Mouse (Mus musculus): ENCODE data around the gene Trim31.

- no peak for TF ChIP-seq POU5F1 (IDR thresholded peaks at IDR 0.05; ENCODE audit: borderline replicate concordance, low read length)
- TF ChIP-seq CTCF (conservative IDR thresholded peaks at IDR 0.05; ENCODE audit: low read length): no peak
- TF ChIP-seq NANOG (IDR thresholded peaks at IDR 0.05; ENCODE audit: borderline replicate concordance, low read length): no peak
Observed at GRCm38 (mm10) chr17:36953062-36953461, 55.1 kb downstream of the Trim31 start.

All from E14TG2a.4 (cell line).